In the genomic region with DNA sequence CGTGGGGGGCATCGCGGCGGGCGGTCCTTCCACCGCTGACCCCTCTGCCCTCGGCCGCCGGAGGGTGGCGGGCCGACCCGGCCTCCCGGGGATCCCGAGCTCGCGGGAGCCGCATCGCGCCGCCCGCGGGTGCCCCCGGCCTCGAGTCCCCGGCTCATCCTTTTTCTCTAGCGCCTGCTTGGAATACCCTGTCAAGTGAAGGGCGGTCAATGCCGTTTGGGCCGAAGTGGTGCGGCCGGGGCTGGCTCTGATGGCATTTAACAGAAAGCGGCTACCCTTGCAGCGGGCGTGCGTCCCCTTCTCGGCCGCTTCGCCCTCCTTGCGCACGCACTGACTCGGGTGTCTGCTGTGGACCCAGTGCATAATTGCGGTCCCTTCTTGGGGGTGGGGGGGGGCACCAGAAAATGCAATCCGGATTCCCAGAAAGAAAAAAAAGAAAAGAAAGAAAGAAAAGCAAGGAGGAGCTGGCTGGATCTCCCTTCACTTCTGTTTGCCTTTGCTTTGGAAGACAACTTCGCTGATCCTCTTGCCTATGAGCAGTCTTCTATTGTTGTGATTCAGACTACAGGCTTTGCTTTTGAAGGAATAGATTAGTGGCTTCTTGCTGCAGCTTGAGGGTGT, we compare ENCODE assay signal across 8 mouse cellular contexts. TPM values are rescaled to one million over a fixed set of nuclear protein-coding genes. Genes with fewer than 3 reads are reported as not detected.
DNase-seq lines count a peak whose midpoint lies in the region; ATAC-seq and TF ChIP-seq lines count a peak whose summit lies in the region.

No protein-coding gene starts in this region.

- peaks cover 49% of the 10 kb centered on the region for H3K27me3 ChIP-seq in megakaryocyte, embryonic 14.5 days (replicated peaks)
- H3K27me3 ChIP-seq in forebrain, embryonic 12.5 days, result no peaks in the 10 kb centered on the region
- no peaks in the 10 kb centered on the region for H3K27me3 ChIP-seq in hindbrain, embryonic 15.5 days
- H3K27me3 ChIP-seq in liver, embryonic 13.5 days, result peaks cover 54% of the 10 kb centered on the region
- no peaks in the 10 kb centered on the region for H3K27me3 ChIP-seq in neural tube, embryonic 14.5 days (ENCODE audit: control insufficient read depth, insufficient read depth, low read length)

- no peak for TF ChIP-seq POLR2A in bone marrow, adult 2 months (IDR thresholded peaks at IDR 0.05; ENCODE audit: borderline replicate concordance, control insufficient read depth, low read depth, low read length)

- H3K4me1 ChIP-seq in megakaryocyte, embryonic 14.5 days, result peaks cover 75% of the 10 kb centered on the region
- peaks cover 2% of the 10 kb centered on the region for H3K4me1 ChIP-seq in bone marrow, adult 2 months (ENCODE audit: control insufficient read depth, insufficient read depth, low read length)
- peaks cover 41% of the 10 kb centered on the region for H3K4me1 ChIP-seq in forebrain, embryonic 12.5 days
- peaks cover 40% of the 10 kb centered on the region for H3K4me1 ChIP-seq in hindbrain, embryonic 15.5 days (replicated peaks)
- H3K4me1 ChIP-seq in liver, embryonic 13.5 days (replicated peaks), result peaks cover 52% of the 10 kb centered on the region
- H3K4me1 ChIP-seq in neural tube, embryonic 14.5 days (ENCODE audit: control insufficient read depth, insufficient read depth, low read length), result peaks cover 36% of the 10 kb centered on the region

- H3K4me2 ChIP-seq in forebrain, embryonic 12.5 days, result peak overlapping the region; percentile 68
- peak overlapping the region; percentile 78 for H3K4me2 ChIP-seq in hindbrain, embryonic 15.5 days
- peak overlapping the region; percentile 99 for H3K4me2 ChIP-seq in liver, embryonic 13.5 days
- H3K4me2 ChIP-seq in neural tube, embryonic 14.5 days (ENCODE audit: low read depth, low read length), result peak overlapping the region; percentile 63

- peak overlapping the region; percentile 97 for H3K4me3 ChIP-seq in megakaryocyte, embryonic 14.5 days (replicated peaks)
- peak overlapping the region; percentile 81 for H3K4me3 ChIP-seq in bone marrow, adult 2 months (replicated peaks; ENCODE audit: control insufficient read depth, low read depth, low read length)
- H3K4me3 ChIP-seq in forebrain, embryonic 12.5 days (replicated peaks), result peak overlapping the region; percentile 96
- peak overlapping the region; percentile 92 for H3K4me3 ChIP-seq in hindbrain, embryonic 15.5 days
- H3K4me3 ChIP-seq in liver, embryonic 13.5 days (replicated peaks), result peak overlapping the region; percentile 78
- peak overlapping the region; percentile 86 for H3K4me3 ChIP-seq in neural tube, embryonic 14.5 days (ENCODE audit: low read depth, low read length)

- H3K36me3 ChIP-seq in megakaryocyte, embryonic 14.5 days (replicated peaks; ENCODE audit: low read length), result peaks cover 23% of the 10 kb centered on the region
- H3K36me3 ChIP-seq in forebrain, embryonic 12.5 days (replicated peaks), result no peaks in the 10 kb centered on the region
- H3K36me3 ChIP-seq in hindbrain, embryonic 15.5 days, result no peaks in the 10 kb centered on the region
- peaks cover 5% of the 10 kb centered on the region; the same call in 1 of the 2 replicates for H3K36me3 ChIP-seq in liver, embryonic 13.5 days
- no peaks in the 10 kb centered on the region; the same call in 1 of the 2 replicates for H3K36me3 ChIP-seq in neural tube, embryonic 14.5 days (ENCODE audit: control insufficient read depth, insufficient read depth, low read length)

- DNase-seq in liver, embryonic 13.5 days, result no peak

- no peak for TF ChIP-seq CTCF in bone marrow, adult 2 months (IDR thresholded peaks at IDR 0.05; ENCODE audit: control insufficient read depth, insufficient read depth, low read length)

- H3K9ac ChIP-seq in forebrain, embryonic 12.5 days, result peak overlapping the region; percentile 98
- H3K9ac ChIP-seq in hindbrain, embryonic 15.5 days, result peak overlapping the region; percentile 96
- peak overlapping the region; percentile 76 for H3K9ac ChIP-seq in liver, embryonic 13.5 days
- peak overlapping the region; percentile 96 for H3K9ac ChIP-seq in neural tube, embryonic 14.5 days (replicated peaks; ENCODE audit: low read depth, low read length)

- no peak overlapping the region; the same call in 1 of the 2 replicates for H3K27ac ChIP-seq in bone marrow, adult 2 months (ENCODE audit: control insufficient read depth, insufficient read depth, low read depth, low read length, poor library complexity)
- H3K27ac ChIP-seq in forebrain, embryonic 12.5 days, result peak overlapping the region; percentile 95
- H3K27ac ChIP-seq in hindbrain, embryonic 15.5 days (replicated peaks), result peak overlapping the region; percentile 93
- peak overlapping the region; percentile 50 for H3K27ac ChIP-seq in liver, embryonic 13.5 days
- peak overlapping the region; percentile 97 for H3K27ac ChIP-seq in neural tube, embryonic 14.5 days (ENCODE audit: low read depth, low read length)

- ATAC-seq in megakaryocyte, adult 5-6 weeks (ENCODE audit: poor library complexity, severe bottlenecking), result no peak
- ATAC-seq in forebrain, embryonic 12.5 days (ENCODE audit: low FRiP score), result no peak
- ATAC-seq in hindbrain, embryonic 15.5 days (ENCODE audit: low FRiP score, low read depth), result no peak
- no peak for ATAC-seq in liver, embryonic 13.5 days (ENCODE audit: low read depth)
- no peak for ATAC-seq in neural tube, embryonic 14.5 days (ENCODE audit: low read depth)
- ATAC-seq in granulocyte monocyte progenitor cell, adult 5-6 weeks (replicated peaks; ENCODE audit: poor library complexity, severe bottlenecking), result no peak

- no peaks in the 10 kb centered on the region for H3K9me3 ChIP-seq in megakaryocyte, embryonic 14.5 days
- no peaks in the 10 kb centered on the region for H3K9me3 ChIP-seq in forebrain, embryonic 12.5 days
- H3K9me3 ChIP-seq in hindbrain, embryonic 15.5 days, result no peaks in the 10 kb centered on the region
- H3K9me3 ChIP-seq in liver, embryonic 13.5 days (replicated peaks), result no peaks in the 10 kb centered on the region
- no peaks in the 10 kb centered on the region for H3K9me3 ChIP-seq in neural tube, embryonic 14.5 days (ENCODE audit: control insufficient read depth, low read length)

- WGBS in bone marrow, adult 2 months, result under 1% methylated on average over 39 of the region's 44 CpGs
- 0% methylated on average over 44 of the region's 44 CpGs for WGBS in forebrain, embryonic 12.5 days
- WGBS in hindbrain, embryonic 15.5 days, result under 1% methylated on average over 42 of the region's 44 CpGs
- under 1% methylated on average over 42 of the region's 44 CpGs for WGBS in liver, embryonic 13.5 days (ENCODE audit: insufficient replicate concordance)
- WGBS in neural tube, embryonic 14.5 days, result 2% methylated on average over 17 of the region's 44 CpGs

RNA-seq across cellular contexts. Expression of a gene that starts 0.8 kb away (rescaled TPM):
- polyA plus RNA-seq in megakaryocyte, embryonic 14.5 days (2012; ENCODE audit: insufficient read depth, low replicate concordance), result 24.6 and 49.2 TPM in 2 replicates
- total RNA-seq in megakaryocyte, adult 5-6 weeks (2015), result 12.0 and 15.6 TPM in 2 replicates
- 12.5 and 24.2 TPM in 2 replicates for total RNA-seq in megakaryocyte, adult 5-6 weeks (2017)
- polyA plus RNA-seq in bone marrow, adult 2 months (2011; ENCODE audit: insufficient read depth, insufficient read length, low replicate concordance, missing spikeins), result 91.6 and 158 TPM in 2 replicates
- polyA plus RNA-seq in forebrain, embryonic 12.5 days (2016; fragmentation: Nextera tagmentation; extraction: Ambion mirVana), result 65.4 and 71.4 TPM in 2 replicates
- 57.8 and 60.2 TPM in 2 replicates for polyA plus RNA-seq in hindbrain, embryonic 15.5 days (2015; fragmentation: Nextera tagmentation; extraction: Ambion mirVana)
- polyA plus RNA-seq in liver, embryonic 13.5 days (2015; fragmentation: Nextera tagmentation; extraction: Ambion mirVana), result 48.3 and 58.2 TPM in 2 replicates
- polyA plus RNA-seq in neural tube, embryonic 14.5 days (2014; fragmentation: Nextera tagmentation; extraction: Ambion mirVana), result 56.5 and 77.5 TPM in 2 replicates
- 9.3 and 10.7 TPM in 2 replicates for total RNA-seq in granulocyte monocyte progenitor cell, adult 5-6 weeks (2014; fragmentation: Nextera tagmentation)
- total RNA-seq in granulocyte monocyte progenitor cell, adult 5-6 weeks (2017), result 5.0 and 7.0 TPM in 2 replicates

RNA-seq across cellular contexts. Expression of a gene that starts 1.2 kb away (rescaled TPM):
- polyA plus RNA-seq in megakaryocyte, embryonic 14.5 days (2012; ENCODE audit: insufficient read depth, low replicate concordance), result 9.9 TPM in 1 of 2 replicates, not detected in the other
- 61.0 and 73.7 TPM in 2 replicates for total RNA-seq in megakaryocyte, adult 5-6 weeks (2015)
- 66.0 and 69.4 TPM in 2 replicates for total RNA-seq in megakaryocyte, adult 5-6 weeks (2017)
- 23.4 and 42.5 TPM in 2 replicates for polyA plus RNA-seq in bone marrow, adult 2 months (2011; ENCODE audit: insufficient read depth, insufficient read length, low replicate concordance, missing spikeins)
- 76.7 and 79.5 TPM in 2 replicates for polyA plus RNA-seq in forebrain, embryonic 12.5 days (2016; fragmentation: Nextera tagmentation; extraction: Ambion mirVana)
- 92.8 and 93.4 TPM in 2 replicates for polyA plus RNA-seq in hindbrain, embryonic 15.5 days (2015; fragmentation: Nextera tagmentation; extraction: Ambion mirVana)
- polyA plus RNA-seq in liver, embryonic 13.5 days (2015; fragmentation: Nextera tagmentation; extraction: Ambion mirVana), result 39.6 and 40.0 TPM in 2 replicates
- polyA plus RNA-seq in neural tube, embryonic 14.5 days (2014; fragmentation: Nextera tagmentation; extraction: Ambion mirVana), result 96.4 and 118 TPM in 2 replicates
- 43.5 and 55.5 TPM in 2 replicates for total RNA-seq in granulocyte monocyte progenitor cell, adult 5-6 weeks (2014; fragmentation: Nextera tagmentation)
- 65.5 and 85.7 TPM in 2 replicates for total RNA-seq in granulocyte monocyte progenitor cell, adult 5-6 weeks (2017)

RNA-seq across cellular contexts. Expression of a gene that starts 41.4 kb away (rescaled TPM):
- 4.6 and 11.1 TPM in 2 replicates for polyA plus RNA-seq in megakaryocyte, embryonic 14.5 days (2012; ENCODE audit: insufficient read depth, low replicate concordance)
- total RNA-seq in megakaryocyte, adult 5-6 weeks (2015), result 17.8 and 32.6 TPM in 2 replicates
- 23.5 and 50.1 TPM in 2 replicates for total RNA-seq in megakaryocyte, adult 5-6 weeks (2017)
- polyA plus RNA-seq in bone marrow, adult 2 months (2011; ENCODE audit: insufficient read depth, insufficient read length, low replicate concordance, missing spikeins), result 15.2 and 18.0 TPM in 2 replicates
- 34.0 and 36.6 TPM in 2 replicates for polyA plus RNA-seq in forebrain, embryonic 12.5 days (2016; fragmentation: Nextera tagmentation; extraction: Ambion mirVana)
- polyA plus RNA-seq in hindbrain, embryonic 15.5 days (2015; fragmentation: Nextera tagmentation; extraction: Ambion mirVana), result 19.7 and 21.1 TPM in 2 replicates
- polyA plus RNA-seq in liver, embryonic 13.5 days (2015; fragmentation: Nextera tagmentation; extraction: Ambion mirVana), result 33.9 and 36.7 TPM in 2 replicates
- 23.3 and 28.5 TPM in 2 replicates for polyA plus RNA-seq in neural tube, embryonic 14.5 days (2014; fragmentation: Nextera tagmentation; extraction: Ambion mirVana)
- total RNA-seq in granulocyte monocyte progenitor cell, adult 5-6 weeks (2014; fragmentation: Nextera tagmentation), result 13.1 and 23.0 TPM in 2 replicates
- 20.8 and 32.8 TPM in 2 replicates for total RNA-seq in granulocyte monocyte progenitor cell, adult 5-6 weeks (2017)
